Mouse (Mus musculus) CD8-positive naive resting alpha-beta T cell, adult 57 days (primary cell): ENCODE data around the gene Ubqln4. TPM values are rescaled to one million over a fixed set of nuclear protein-coding genes. Genes with fewer than 3 reads are reported as not detected.

ENCODE experiments used
- total RNA-seq: library from RNA; stranded (reverse); gene quantifications from one replicate; pipeline ENCODE4 v1.2.4, GENCODE M21; 2023

Gene Ubqln4
- total RNA-seq = 47.2 TPM

GRCm38 (mm10) chr3:88553525-88553879, at the start of gene Ubqln4:
Ubqln4 (plus strand) TSS chr3:88553758.

DNA sequence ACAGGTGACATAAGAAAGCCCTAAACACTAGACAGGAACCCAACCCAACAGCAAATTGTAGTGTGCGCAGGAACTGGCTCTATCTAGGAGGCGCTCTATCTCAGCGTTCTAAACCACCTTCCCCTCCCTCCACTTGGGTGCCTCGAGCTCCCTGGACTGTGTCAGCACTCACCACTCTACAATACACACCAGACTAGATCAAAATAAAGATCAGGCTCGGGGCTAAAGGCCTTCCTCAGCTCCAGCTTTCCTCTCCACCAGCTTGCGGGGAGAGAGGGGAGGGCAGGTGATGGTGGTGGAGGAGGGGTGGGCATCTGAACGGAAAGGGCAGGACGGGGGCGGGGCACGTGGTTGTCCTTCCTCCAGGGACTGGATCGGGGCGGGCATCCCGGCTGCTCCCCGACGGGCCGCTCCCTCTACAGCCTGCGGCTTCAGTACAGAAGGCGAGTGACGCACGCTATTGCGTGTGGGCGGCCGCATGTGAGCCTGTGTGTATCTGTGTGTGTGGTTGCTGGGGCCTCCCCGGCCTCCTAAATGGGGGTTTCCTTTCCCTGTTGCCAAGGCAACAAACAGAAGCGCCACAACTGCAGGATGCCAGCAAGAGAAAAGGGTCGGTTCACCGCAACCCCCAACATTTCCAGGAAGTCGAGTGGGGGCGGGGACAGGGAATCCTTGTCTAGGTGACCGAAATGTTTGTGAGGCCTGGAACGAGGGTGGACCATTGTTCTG, 43.7 kb upstream of the Ubqln4 start, which contains the start of gene Lmna:
Gene Lmna, minus strand, starts transcription at position 265 of the 729 bp plus-strand sequence.

DNA sequence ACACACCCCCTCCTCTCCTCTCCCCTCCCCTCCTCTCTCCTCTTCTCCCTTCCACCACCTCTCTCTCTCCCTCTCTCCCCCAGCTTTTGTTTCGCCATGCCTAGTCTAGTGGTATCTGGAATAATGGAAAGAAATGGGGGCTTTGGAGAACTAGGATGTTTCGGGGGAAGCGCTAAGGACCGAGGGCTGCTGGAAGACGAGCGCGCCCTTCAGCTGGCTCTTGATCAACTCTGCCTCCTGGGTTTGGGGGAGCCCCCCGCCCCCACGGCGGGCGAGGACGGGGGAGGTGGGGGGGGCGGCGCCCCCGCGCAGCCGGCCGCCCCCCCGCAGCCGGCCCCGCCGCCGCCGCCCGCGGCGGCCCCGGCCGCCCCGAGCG, 21.3 kb upstream of the Ubqln4 start, which contains the start of gene Mex3a:
Gene Mex3a, plus strand, starts transcription at position 97 of the 376 bp plus-strand sequence.

DNA sequence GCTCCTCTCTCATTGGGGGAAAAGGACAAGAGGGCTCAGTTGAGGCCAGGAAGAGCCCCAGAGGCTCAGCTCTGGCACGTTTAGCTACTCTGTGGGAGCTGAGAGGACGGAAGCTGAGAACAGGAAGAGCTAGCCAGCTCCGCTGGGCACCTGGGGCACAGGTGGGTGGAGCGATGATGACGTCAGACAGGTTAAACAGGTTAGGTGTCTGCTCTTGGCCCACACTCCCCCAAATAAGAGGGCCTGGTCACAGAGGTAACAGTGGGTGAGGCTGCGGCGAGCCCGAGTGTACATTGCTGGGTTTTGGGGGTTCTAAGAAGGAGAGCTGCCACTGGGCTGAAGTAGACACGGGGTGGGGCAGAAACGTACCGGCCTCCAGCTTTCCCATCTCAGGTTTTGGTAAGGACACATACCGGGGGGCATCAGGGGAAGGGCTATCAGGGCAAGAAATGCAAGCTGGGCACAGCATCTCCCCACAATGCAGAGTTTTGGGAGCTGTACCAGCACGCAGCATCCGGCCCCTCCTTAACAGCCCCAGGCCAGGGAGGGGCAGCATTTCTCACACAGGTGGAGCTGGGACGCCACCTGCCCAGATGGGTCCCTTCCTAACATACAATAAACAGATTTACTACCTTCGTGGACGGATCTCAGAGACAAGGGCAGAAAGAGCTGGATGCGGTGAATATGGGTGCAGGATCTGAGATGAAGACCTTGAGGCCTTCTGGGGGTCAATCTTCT, 5.2 kb upstream of the Ubqln4 start, which contains the start of gene Rab25:
Gene Rab25, minus strand, starts transcription at position 121 of the 738 bp plus-strand sequence.

GRCm38 (mm10) chr3:88552676-88553524, 658 bp upstream of the Ubqln4 start, which contains the start of gene Lamtor2:
Lamtor2 (minus strand) TSS chr3:88553074.

GRCm38 (mm10) chr3:88575540-88575939, 22.0 kb downstream of the Ubqln4 start, which contains the start of gene Ssr2:
Ssr2 (plus strand) TSS chr3:88575876.

GRCm38 (mm10) chr3:88605666-88606065, 52.1 kb downstream of the Ubqln4 start, which contains the start of gene Arhgef2:
Arhgef2 (plus strand) TSS chr3:88605966.

Other genes starting within 250 kb of the Ubqln4 start
- gene Glmp, start 228.7 kb upstream of the Ubqln4 start, total RNA-seq = 91.9 TPM
- gene Tmem79, start 217.6 kb upstream of the Ubqln4 start, total RNA-seq = 0.28 TPM
- gene Smg5, start 217.5 kb upstream of the Ubqln4 start, total RNA-seq = 121 TPM
- gene Paqr6, start 189.2 kb upstream of the Ubqln4 start, total RNA-seq = 0.46 TPM
- not detected for gene Bglap3, start 181.0 kb upstream of the Ubqln4 start, total RNA-seq
- not detected for gene Bglap2, start 175.1 kb upstream of the Ubqln4 start, total RNA-seq
- not detected for gene Bglap, start 169.3 kb upstream of the Ubqln4 start, total RNA-seq
- gene Pmf1, start 143.4 kb upstream of the Ubqln4 start, total RNA-seq = 36.7 TPM
- gene Slc25a44, start 128.6 kb upstream of the Ubqln4 start, total RNA-seq = 14.5 TPM
- 112 TPM for gene Sema4a, start 92.6 kb upstream of the Ubqln4 start, total RNA-seq
- 7.0 TPM for gene Lmna, start 43.8 kb upstream of the Ubqln4 start, total RNA-seq
- gene Mex3a, start 21.4 kb upstream of the Ubqln4 start, total RNA-seq = 3.4 TPM
- gene Rab25, start 5.5 kb upstream of the Ubqln4 start, total RNA-seq = 1.1 TPM
- gene Lamtor2, start 684 bp upstream of the Ubqln4 start, total RNA-seq = 68.6 TPM
- gene Ssr2, start 22.1 kb downstream of the Ubqln4 start, total RNA-seq = 59.0 TPM
- 198 TPM for gene Arhgef2, start 52.2 kb downstream of the Ubqln4 start, total RNA-seq
- not detected for gene Rxfp4, start 99.4 kb downstream of the Ubqln4 start, total RNA-seq
- 99.9 TPM for gene Khdc4, start 132.0 kb downstream of the Ubqln4 start, total RNA-seq
- gene Rit1, start 163.1 kb downstream of the Ubqln4 start, total RNA-seq = 28.9 TPM
- 13.0 TPM for gene Syt11, start 221.4 kb downstream of the Ubqln4 start, total RNA-seq